Mouse (Mus musculus) heart, adult 18-20 months (tissue): Measurements from ENCODE around the gene Gm21173. TPM values are rescaled to one million over a fixed set of nuclear protein-coding genes. Genes with fewer than 3 reads are reported as not detected.
"Not testable (repeated sequence)": the region's sequence is repeated elsewhere in the genome, so short reads cannot be mapped to it uniquely, and the experiment has no call there.

Experiments used
- DNase-seq, 2 experiments: peaks; one replicate each; pipeline ENCODE4 v3.0.0; 2021 to 2022; ENCODE audit warnings: mixed read lengths in 1 of 2
- long read RNA-seq, 2 experiments: library from polyadenylated mRNA; stranded (forward); transcript quantifications; one replicate each; pipeline ENCODE4 v2.0.0; 2021
- total RNA-seq, 2 experiments: library from RNA; stranded (reverse); gene quantifications; 2 replicates each; pipeline ENCODE4 v1.2.3; 2021

The Gm21173 gene
- total RNA-seq, result not detected
- long read RNA-seq, experiment 1, result 0 reads
- long read RNA-seq, experiment 2, result 0 reads

- not testable (repeated sequence) for DNase-seq
These were observed at the start of gene Gm21173 for GRCm38 (mm10) chrY:76761300-76761699. Gene Gm21173 (plus strand): TSS chrY:76761600.
